Mouse (Mus musculus): ENCODE measurements at regions not wholly inside any gene's neighbourhood (a gene's known extent, or its start where the extent isn't known, plus 50 kb on each side); places are given as distances from the start of the nearest gene placed in this dataset.

- H3K36me3 ChIP-seq (replicated peaks): no peaks in the 10 kb centered on the region
- no peak overlapping the region for H3K4me3 ChIP-seq
- 15% methylated on average over 8 of the region's 8 CpGs for WGBS
- H3K27ac ChIP-seq: peak overlapping the region; percentile 20; the same call in 1 of the 2 replicates
- no peaks in the 10 kb centered on the region for H3K9me3 ChIP-seq
- H3K4me1 ChIP-seq: peaks cover 25% of the 10 kb centered on the region
- no peaks in the 10 kb centered on the region for H3K27me3 ChIP-seq (ENCODE audit: poor library complexity, severe bottlenecking)
- peak; percentile 22 for DNase-seq (ENCODE audit: extremely low spot score, low spot score)
Observed at GRCm38 (mm10) chr12:39920466-39920913, 117.3 kb downstream of the Arl4a start.

- Histone ChIP-seq H3K27ac (no peak overlapping the region), H3K36me3 (replicated peaks) (no peaks in the 10 kb centered on the region), H3K4me1 (peaks cover 25% of the 10 kb centered on the region), H3K27me3 (ENCODE audit: poor library complexity, severe bottlenecking) (no peaks in the 10 kb centered on the region), H3K4me3 (no peak overlapping the region), H3K9me3 (no peaks in the 10 kb centered on the region)
- DNase-seq (ENCODE audit: extremely low spot score, low spot score): no peak
- WGBS: 88% methylated on average over 2 of the region's 2 CpGs
Observed at GRCm38 (mm10) chr12:39919909-39920308, 117.9 kb downstream of the Arl4a start.

GRCm38 (mm10) chr12:39888493-39888892, 149.3 kb downstream of the Arl4a start:
- Histone ChIP-seq H3K4me1 (peaks cover 12% of the 10 kb centered on the region), H3K27ac (no peak overlapping the region), H3K27me3 (ENCODE audit: poor library complexity, severe bottlenecking) (peaks cover 19% of the 10 kb centered on the region), H3K36me3 (replicated peaks) (no peaks in the 10 kb centered on the region), H3K4me3 (no peak overlapping the region), H3K9me3 (no peaks in the 10 kb centered on the region)
- WGBS: 50% methylated on average over 5 of the region's 5 CpGs
- DNase-seq (ENCODE audit: extremely low spot score, low spot score): no peak

GRCm38 (mm10) chr12:39885366-39885765, 152.5 kb downstream of the Arl4a start:
- H3K27ac ChIP-seq: no peak overlapping the region
- DNase-seq (ENCODE audit: extremely low spot score, low spot score): no peak
- H3K4me1 ChIP-seq: peaks cover 12% of the 10 kb centered on the region
- WGBS: 45% methylated on average over 3 of the region's 3 CpGs
- H3K27me3 ChIP-seq (ENCODE audit: poor library complexity, severe bottlenecking): peaks cover 24% of the 10 kb centered on the region
- H3K36me3 ChIP-seq (replicated peaks): no peaks in the 10 kb centered on the region
- no peaks in the 10 kb centered on the region for H3K9me3 ChIP-seq
- H3K4me3 ChIP-seq: no peak overlapping the region

GRCm38 (mm10) chr12:39880309-39880708, 157.5 kb downstream of the Arl4a start:
- Histone ChIP-seq H3K27me3 (ENCODE audit: poor library complexity, severe bottlenecking) (peaks cover 17% of the 10 kb centered on the region), H3K36me3 (replicated peaks) (no peaks in the 10 kb centered on the region), H3K27ac (no peak overlapping the region), H3K9me3 (no peaks in the 10 kb centered on the region), H3K4me3 (no peak overlapping the region), H3K4me1 (peaks cover under 1% of the 10 kb centered on the region; the same call in 1 of the 2 replicates)
- 73% methylated on average over 1 of the region's 1 CpGs for WGBS
- no peak for DNase-seq (ENCODE audit: extremely low spot score, low spot score)

GRCm38 (mm10) chr12:39873917-39874316, 163.9 kb downstream of the Arl4a start:
- Histone ChIP-seq H3K9me3 (no peaks in the 10 kb centered on the region), H3K27ac (no peak overlapping the region), H3K36me3 (replicated peaks) (no peaks in the 10 kb centered on the region), H3K4me1 (no peaks in the 10 kb centered on the region), H3K4me3 (no peak overlapping the region), H3K27me3 (ENCODE audit: poor library complexity, severe bottlenecking) (no peaks in the 10 kb centered on the region)
- DNase-seq (ENCODE audit: extremely low spot score, low spot score): no peak
- WGBS: 92% methylated on average over 6 of the region's 6 CpGs

GRCm38 (mm10) chr12:39861797-39862196, 176.0 kb downstream of the Arl4a start:
- DNase-seq (ENCODE audit: extremely low spot score, low spot score): no peak
- no peak overlapping the region for H3K4me3 ChIP-seq
- H3K9me3 ChIP-seq: no peaks in the 10 kb centered on the region
- H3K36me3 ChIP-seq (replicated peaks): no peaks in the 10 kb centered on the region
- no peaks in the 10 kb centered on the region for H3K27me3 ChIP-seq (ENCODE audit: poor library complexity, severe bottlenecking)
- no peak overlapping the region for H3K27ac ChIP-seq
- WGBS: 83% methylated on average over 1 of the region's 1 CpGs
- H3K4me1 ChIP-seq: no peaks in the 10 kb centered on the region

GRCm38 (mm10) chr12:39851610-39852009, 186.2 kb downstream of the Arl4a start:
- Histone ChIP-seq H3K27me3 (ENCODE audit: poor library complexity, severe bottlenecking) (no peaks in the 10 kb centered on the region), H3K36me3 (replicated peaks) (no peaks in the 10 kb centered on the region), H3K4me1 (peaks cover 6% of the 10 kb centered on the region; the same call in 1 of the 2 replicates), H3K9me3 (no peaks in the 10 kb centered on the region), H3K4me3 (no peak overlapping the region), H3K27ac (no peak overlapping the region)
- WGBS: 88% methylated on average over 6 of the region's 6 CpGs
- no peak for DNase-seq (ENCODE audit: extremely low spot score, low spot score)

- H3K9me3 ChIP-seq: no peaks in the 10 kb centered on the region
- no peak overlapping the region for H3K4me3 ChIP-seq
- no peaks in the 10 kb centered on the region for H3K36me3 ChIP-seq (replicated peaks)
- H3K27me3 ChIP-seq (ENCODE audit: poor library complexity, severe bottlenecking): no peaks in the 10 kb centered on the region
- no peak overlapping the region for H3K27ac ChIP-seq
- peaks cover 6% of the 10 kb centered on the region; the same call in 1 of the 2 replicates for H3K4me1 ChIP-seq
- no peak for DNase-seq (ENCODE audit: extremely low spot score, low spot score)
- 72% methylated on average over 3 of the region's 3 CpGs for WGBS
Observed at GRCm38 (mm10) chr12:39849346-39850058, 188.3 kb downstream of the Arl4a start.

- no peak for DNase-seq (ENCODE audit: extremely low spot score, low spot score)
- 94% methylated on average over 2 of the region's 2 CpGs for WGBS
- no peak overlapping the region for H3K4me3 ChIP-seq
- H3K4me1 ChIP-seq: no peaks in the 10 kb centered on the region
- no peaks in the 10 kb centered on the region for H3K36me3 ChIP-seq (replicated peaks)
- H3K27me3 ChIP-seq (ENCODE audit: poor library complexity, severe bottlenecking): no peaks in the 10 kb centered on the region
- H3K27ac ChIP-seq: no peak overlapping the region
- H3K9me3 ChIP-seq: no peaks in the 10 kb centered on the region
Observed at GRCm38 (mm10) chr12:39840615-39841014, 197.2 kb downstream of the Arl4a start.

- Histone ChIP-seq H3K36me3 (replicated peaks) (no peaks in the 10 kb centered on the region), H3K27ac (no peak overlapping the region), H3K27me3 (ENCODE audit: poor library complexity, severe bottlenecking) (no peaks in the 10 kb centered on the region), H3K4me3 (no peak overlapping the region), H3K9me3 (no peaks in the 10 kb centered on the region), H3K4me1 (no peaks in the 10 kb centered on the region)
- no peak for DNase-seq (ENCODE audit: extremely low spot score, low spot score)
- WGBS: 80% methylated on average over 1 of the region's 1 CpGs
Observed at GRCm38 (mm10) chr12:39840179-39840578, 197.6 kb downstream of the Arl4a start.

GRCm38 (mm10) chr12:39831079-39831478, 206.7 kb downstream of the Arl4a start:
- Histone ChIP-seq H3K4me3 (no peak overlapping the region), H3K27ac (no peak overlapping the region), H3K4me1 (no peaks in the 10 kb centered on the region), H3K9me3 (no peaks in the 10 kb centered on the region), H3K27me3 (ENCODE audit: poor library complexity, severe bottlenecking) (no peaks in the 10 kb centered on the region), H3K36me3 (replicated peaks) (no peaks in the 10 kb centered on the region)
- 88% methylated on average over 7 of the region's 7 CpGs for WGBS
- DNase-seq (ENCODE audit: extremely low spot score, low spot score): no peak

GRCm38 (mm10) chr12:39830530-39830929, 207.3 kb downstream of the Arl4a start:
- no peaks in the 10 kb centered on the region for H3K27me3 ChIP-seq (ENCODE audit: poor library complexity, severe bottlenecking)
- no peak overlapping the region for H3K4me3 ChIP-seq
- H3K4me1 ChIP-seq: no peaks in the 10 kb centered on the region
- WGBS: 88% methylated on average over 4 of the region's 4 CpGs
- H3K36me3 ChIP-seq (replicated peaks): no peaks in the 10 kb centered on the region
- no peaks in the 10 kb centered on the region for H3K9me3 ChIP-seq
- no peak for DNase-seq (ENCODE audit: extremely low spot score, low spot score)
- no peak overlapping the region for H3K27ac ChIP-seq
